Mouse (Mus musculus) forebrain, postnatal 0 days (tissue): ENCODE measurements around the gene Chka. TPM values are rescaled to one million over a fixed set of nuclear protein-coding genes. Genes with fewer than 3 reads are reported as not detected.

ENCODE experiments used
- ATAC-seq: fragments of 200-750 bp; cut with Nextera tagmentation; 2 replicates; pipeline ENCODE4 v1.8.0; 2017; ENCODE audit warnings: mild to moderate bottlenecking, moderate library complexity
- DNase-seq: peaks from one replicate; pipeline ENCODE4 v3.0.0-alpha.2; 2015
- H3K27ac ChIP-seq: fragments of 300-500 bp; sonication (generic); 2 replicates; pipeline ENCODE4 v1.5.1; 2014; ENCODE audit warnings: low read depth, mild to moderate bottlenecking, antibody characterized with exemption, low read length, moderate library complexity, mixed read lengths
- H3K27me3 ChIP-seq: fragments of 300-500 bp; sonication (generic); 2 replicates; pipeline ENCODE4 v1.6.1; 2014; ENCODE audit warnings: mild to moderate bottlenecking, low read length, mixed read lengths; ENCODE audit not compliant: insufficient read depth
- H3K36me3 ChIP-seq: fragments of 300-500 bp; sonication (generic); 2 replicates; pipeline ENCODE4 v1.6.1; 2014; ENCODE audit warnings: mild to moderate bottlenecking, moderate library complexity; ENCODE audit not compliant: insufficient read depth
- H3K4me1 ChIP-seq: fragments of 300-500 bp; sonication (generic); 2 replicates; pipeline ENCODE4 v1.6.1; 2014; ENCODE audit warnings: antibody characterized with exemption; ENCODE audit not compliant: insufficient read depth
- H3K4me2 ChIP-seq: fragments of 300-500 bp; sonication (generic); 2 replicates; pipeline ENCODE4 v1.6.1; 2014; ENCODE audit warnings: low read depth, mild to moderate bottlenecking, moderate library complexity
- H3K4me3 ChIP-seq: fragments of 300-500 bp; sonication (generic); 2 replicates; pipeline ENCODE4 v1.5.1; 2014; ENCODE audit warnings: low read depth, low read length, mixed read lengths
- H3K9ac ChIP-seq: fragments of 300-500 bp; sonication (generic); 2 replicates; pipeline ENCODE4 v1.6.1; 2014; ENCODE audit warnings: mild to moderate bottlenecking
- H3K9me3 ChIP-seq: fragments of 300-500 bp; sonication (generic); 2 replicates; pipeline ENCODE4 v1.6.1; 2016; ENCODE audit warnings: low read length
- CTCF ChIP-seq: sonication (generic); IDR thresholded peaks from 2 replicates; pipeline ENCODE4 v1.5.1; 2016; ENCODE audit warnings: antibody characterized with exemption, control low read depth, low read depth
- WGBS: fragments of 180-500 bp; shearing (Covaris S2); extraction: QIAGEN DNeasy Blood & Tissue Kit; methylation state at CpG from one replicate; pipeline ENCODE4 v1.1.7; 2014; 5-methylcytosine and 5-hydroxymethylcytosine counted together
- polyA plus RNA-seq: library from polyadenylated mRNA; unstranded; fragments of >200 nt; fragmentation: Nextera tagmentation; extraction: Ambion mirVana; gene quantifications from 2 replicates; pipeline ENCODE4 v1.2.1, GENCODE M21; 2015
- total RNA-seq: library from RNA; depleted of rRNA; stranded (reverse); fragments of >200 nt; gene quantifications from 2 replicates; pipeline ENCODE4 v1.2.3, GENCODE M21; 2014

Gene Chka
- total and polyA plus RNA-seq, 2 experiments from 2014 or later = 53.9 to 69.4 TPM

DNA sequence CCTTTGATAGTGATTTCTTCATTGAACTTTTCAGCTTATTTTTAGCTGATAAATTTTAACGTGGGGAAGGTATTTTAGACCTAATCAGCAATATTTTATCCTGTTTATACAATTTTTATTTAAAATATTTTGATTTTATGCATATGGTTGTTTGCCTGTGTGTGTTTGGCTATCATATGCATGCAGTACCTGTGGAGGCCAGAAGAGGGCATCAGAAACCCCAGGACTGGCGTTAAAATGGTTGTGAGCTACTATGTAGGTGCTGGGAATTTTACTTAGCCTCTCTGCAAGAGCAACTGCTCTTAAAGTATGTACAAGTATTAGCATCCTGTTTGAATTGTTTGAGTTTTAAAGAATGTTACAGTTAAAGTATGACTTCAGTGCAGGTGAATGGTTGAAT lies 13.4 kb downstream of the Chka start:
- H3K4me2 ChIP-seq = no peak overlapping the region
- H3K36me3 ChIP-seq = 0 out of 2 replicates have a peak, but pooled peaks cover 5% of the 10 kb centered on the region
- 91% methylated on average over 2 of the region's 2 CpGs for WGBS
- no peak overlapping the region for H3K9ac ChIP-seq
- no peak overlapping the region for H3K27ac ChIP-seq
- ATAC-seq (no peak), DNase-seq (no peak)
- H3K4me1 ChIP-seq = no peaks in the 10 kb centered on the region
- no peaks in the 10 kb centered on the region for H3K27me3 ChIP-seq
- no peaks in the 10 kb centered on the region for H3K9me3 ChIP-seq
- peak; percentile 33 for TF ChIP-seq CTCF
- H3K4me3 ChIP-seq = no peak overlapping the region

DNA sequence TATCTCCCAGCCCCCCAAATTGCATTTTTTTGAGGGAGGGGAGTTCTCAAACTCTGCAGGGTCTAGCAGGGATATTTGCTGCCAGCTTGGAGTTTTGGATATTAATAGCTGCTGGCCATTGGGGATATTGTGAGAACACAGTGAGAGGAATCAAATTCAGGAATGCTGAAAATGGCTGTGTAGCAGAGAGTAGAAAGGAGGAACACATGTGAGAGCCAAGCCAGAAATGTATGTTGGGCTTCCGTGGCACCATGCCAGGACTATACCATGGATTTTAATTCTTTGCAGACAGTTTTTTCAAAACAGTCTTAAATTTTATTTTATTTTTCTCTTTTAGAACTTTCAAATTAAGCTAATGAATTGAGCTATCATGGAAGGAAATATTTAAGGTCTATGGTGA lies 16.7 kb downstream of the Chka start:
- no peaks in the 10 kb centered on the region for H3K9me3 ChIP-seq
- no peak overlapping the region for H3K4me3 ChIP-seq
- 85% methylated on average over 1 of the region's 1 CpGs for WGBS
- no peak for TF ChIP-seq CTCF
- H3K9ac ChIP-seq = no peak overlapping the region
- no peak overlapping the region for H3K27ac ChIP-seq
- no peak for DNase-seq
- H3K27me3 ChIP-seq = no peaks in the 10 kb centered on the region
- ATAC-seq = no peak
- 0 out of 2 replicates have a peak, but pooled peaks cover 5% of the 10 kb centered on the region for H3K36me3 ChIP-seq
- no peaks in the 10 kb centered on the region for H3K4me1 ChIP-seq
- H3K4me2 ChIP-seq = no peak overlapping the region

DNA sequence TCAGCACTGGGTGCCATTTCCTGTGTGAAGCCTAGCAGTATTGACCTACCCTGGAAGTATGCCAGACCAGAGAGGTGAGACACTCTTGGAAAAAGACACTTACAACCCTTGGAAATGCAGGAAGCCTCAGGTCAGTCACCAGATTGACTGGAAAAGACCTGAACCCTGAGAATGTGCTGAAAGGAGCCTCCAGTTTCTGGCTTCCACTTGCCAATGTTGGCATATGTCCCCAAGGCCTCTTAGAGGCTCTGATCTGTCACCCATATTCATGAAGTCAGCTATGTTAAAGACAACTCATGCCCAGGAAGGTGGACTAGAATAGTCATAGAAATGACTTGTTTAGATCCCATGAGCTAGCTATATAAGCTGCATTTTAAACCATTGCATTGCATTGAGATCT lies 19.9 kb downstream of the Chka start:
- no peak for DNase-seq
- H3K27ac ChIP-seq = no peak overlapping the region

DNA sequence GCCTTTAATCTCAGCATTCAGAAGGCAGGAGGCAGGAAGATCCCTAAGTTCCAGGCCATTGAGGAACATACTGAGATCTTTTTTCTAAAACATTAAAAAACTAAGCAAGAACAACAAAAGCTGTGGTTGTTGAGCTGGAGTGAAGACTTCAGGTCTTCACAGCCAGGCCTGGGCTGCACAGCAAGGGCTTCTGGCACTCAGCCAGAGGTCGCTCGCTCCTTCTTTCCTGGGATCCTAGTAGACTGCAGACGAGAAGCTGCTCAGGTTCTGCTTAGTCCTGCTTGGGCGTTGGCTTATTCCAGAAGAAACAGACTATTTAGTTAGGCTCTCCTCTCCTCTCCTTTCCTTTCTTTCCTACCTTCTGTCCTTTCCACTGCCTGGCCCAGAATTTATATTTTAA lies 20.8 kb downstream of the Chka start:
- DNase-seq = no peak
- H3K9me3 ChIP-seq = no peaks in the 10 kb centered on the region
- H3K4me1 ChIP-seq = no peaks in the 10 kb centered on the region
- H3K4me2 ChIP-seq = no peak overlapping the region
- no peak for TF ChIP-seq CTCF
- H3K27ac ChIP-seq = no peak overlapping the region
- ATAC-seq = no peak
- no peaks in the 10 kb centered on the region for H3K36me3 ChIP-seq
- 48% methylated on average over 4 of the region's 4 CpGs for WGBS
- H3K9ac ChIP-seq = no peak overlapping the region
- H3K4me3 ChIP-seq = no peak overlapping the region
- H3K27me3 ChIP-seq = no peaks in the 10 kb centered on the region

More for the DNA sequence above, 19.9 kb downstream of the Chka start:
- Histone ChIP-seq H3K9ac (no peak overlapping the region), H3K9me3 (no peaks in the 10 kb centered on the region), H3K27me3 (no peaks in the 10 kb centered on the region), H3K4me2 (no peak overlapping the region), H3K4me1 (no peaks in the 10 kb centered on the region), H3K4me3 (no peak overlapping the region), H3K36me3 (no peaks in the 10 kb centered on the region)
- no peak for TF ChIP-seq CTCF
- ATAC-seq = no peak

DNA sequence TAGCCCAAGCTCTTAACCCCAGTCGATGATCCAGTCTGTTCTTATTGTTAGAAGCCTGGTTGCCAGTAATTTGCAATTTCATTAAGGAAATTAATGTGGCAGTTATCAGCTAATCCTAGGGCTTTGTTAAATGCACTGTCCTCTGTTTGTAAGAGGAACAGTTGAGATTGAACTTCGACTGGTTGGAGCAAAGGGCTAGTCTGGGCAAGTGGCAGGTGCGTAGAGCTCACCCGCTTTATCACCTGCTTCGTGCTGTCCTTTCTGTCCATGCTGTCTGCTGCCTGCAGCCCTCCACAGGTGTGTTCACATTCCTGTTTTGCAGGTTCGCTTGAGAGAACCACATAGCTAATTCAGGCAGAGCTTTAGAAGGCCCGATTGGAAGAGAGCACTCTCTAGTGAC lies 23.5 kb downstream of the Chka start:
- no peak for TF ChIP-seq CTCF
- DNase-seq = no peak
- H3K4me1 ChIP-seq = no peaks in the 10 kb centered on the region
- H3K4me3 ChIP-seq = no peak overlapping the region
- no peak overlapping the region for H3K9ac ChIP-seq
- no peak for ATAC-seq
- H3K27ac ChIP-seq = no peak overlapping the region
- no peaks in the 10 kb centered on the region for H3K36me3 ChIP-seq
- H3K9me3 ChIP-seq = no peaks in the 10 kb centered on the region
- H3K4me2 ChIP-seq = no peak overlapping the region
- H3K27me3 ChIP-seq = no peaks in the 10 kb centered on the region
- 84% methylated on average over 7 of the region's 7 CpGs for WGBS

DNA sequence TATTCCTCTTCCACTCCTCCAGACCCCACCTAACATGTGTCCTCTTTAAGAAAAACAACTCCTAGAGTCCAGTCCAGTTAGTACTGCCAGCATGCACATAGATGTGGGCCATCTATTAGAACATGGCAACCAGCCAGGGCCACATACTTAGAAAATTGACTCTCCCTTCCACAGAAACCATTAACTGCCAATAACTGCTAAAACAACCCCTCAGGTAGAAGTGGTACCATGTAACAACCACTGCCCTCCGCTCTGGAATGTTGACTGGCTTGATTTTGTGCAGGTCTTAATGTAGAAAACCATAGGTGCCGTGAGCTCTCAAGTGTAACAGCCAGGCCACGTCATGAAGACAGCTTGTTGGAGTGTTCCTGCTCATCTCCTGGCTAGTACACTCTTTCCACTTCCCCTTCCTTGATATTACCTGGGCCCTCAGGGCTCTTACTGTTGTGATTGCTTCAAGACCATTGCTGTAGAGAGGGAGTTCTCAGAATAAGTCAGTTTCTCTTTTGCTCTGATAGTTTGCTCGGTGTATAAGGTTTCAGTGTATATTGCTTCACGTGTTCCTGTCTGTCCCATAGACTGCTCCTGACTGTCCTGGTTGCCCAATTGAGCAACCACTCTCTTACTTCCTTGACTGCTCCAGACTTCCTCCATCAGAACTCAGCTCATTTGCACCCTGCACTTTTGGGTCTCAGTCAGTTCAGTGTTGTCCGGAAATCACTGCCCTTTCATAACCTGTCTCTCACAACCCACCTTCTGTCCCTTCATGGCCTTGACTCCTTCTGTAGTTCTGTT lies 28.7 kb downstream of the Chka start:
- no peak overlapping the region for H3K4me3 ChIP-seq
- no peak overlapping the region for H3K9ac ChIP-seq
- 90% methylated on average over 6 of the region's 6 CpGs for WGBS
- no peak for ATAC-seq
- H3K27me3 ChIP-seq = no peaks in the 10 kb centered on the region
- DNase-seq = no peak
- peaks cover 3% of the 10 kb centered on the region; the same call in 1 of the 2 replicates for H3K36me3 ChIP-seq
- no peaks in the 10 kb centered on the region for H3K4me1 ChIP-seq
- no peak for TF ChIP-seq CTCF
- no peak overlapping the region for H3K27ac ChIP-seq
- H3K4me2 ChIP-seq = no peak overlapping the region
- no peaks in the 10 kb centered on the region for H3K9me3 ChIP-seq

DNA sequence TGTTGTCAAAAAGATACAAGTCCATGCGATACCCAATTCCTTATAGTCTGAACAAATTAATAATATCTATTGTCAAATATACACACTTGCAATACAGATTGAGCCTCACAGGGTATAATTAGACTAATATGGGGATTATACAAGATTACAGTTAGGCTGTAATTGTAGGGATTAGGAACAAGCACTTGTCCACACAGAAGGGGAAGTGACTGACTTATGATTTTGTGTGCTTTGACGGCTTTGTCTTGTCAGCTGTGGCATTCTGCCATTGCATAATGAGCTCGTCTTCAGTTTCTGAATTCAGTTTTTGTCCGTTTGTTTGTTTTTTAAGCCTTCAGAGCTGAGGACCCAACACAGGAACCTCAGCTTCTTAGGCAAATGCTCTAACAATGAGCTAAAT lies 30.6 kb downstream of the Chka start:
- Histone ChIP-seq H3K9ac (no peak overlapping the region), H3K4me3 (no peak overlapping the region), H3K4me1 (no peaks in the 10 kb centered on the region), H3K4me2 (no peak overlapping the region), H3K27me3 (no peaks in the 10 kb centered on the region), H3K27ac (no peak overlapping the region), H3K36me3 (peaks cover 12% of the 10 kb centered on the region; the same call in 1 of the 2 replicates), H3K9me3 (no peaks in the 10 kb centered on the region)
- no peak for ATAC-seq
- no peak for DNase-seq
- TF ChIP-seq CTCF = no peak
- 32% methylated on average over 4 of the region's 4 CpGs for WGBS
